Mouse (Mus musculus) liver, embryonic 14.5 days (tissue): Measurements from ENCODE around the gene Scin.
"Not testable (repeated sequence)": the region's sequence is repeated elsewhere in the genome, so short reads cannot be mapped to it uniquely, and the experiment has no call there.

ENCODE experiments used
- CTCF ChIP-seq: IDR thresholded peaks from 2 replicates; pipeline ENCODE4 v1.5.1; 2016; ENCODE audit warnings: antibody characterized with exemption, low read depth, control low read depth
- EP300 ChIP-seq: IDR thresholded peaks from 2 replicates; pipeline ENCODE4 v1.6.1; 2016; ENCODE audit warnings: antibody characterized with exemption, low read depth

DNA sequence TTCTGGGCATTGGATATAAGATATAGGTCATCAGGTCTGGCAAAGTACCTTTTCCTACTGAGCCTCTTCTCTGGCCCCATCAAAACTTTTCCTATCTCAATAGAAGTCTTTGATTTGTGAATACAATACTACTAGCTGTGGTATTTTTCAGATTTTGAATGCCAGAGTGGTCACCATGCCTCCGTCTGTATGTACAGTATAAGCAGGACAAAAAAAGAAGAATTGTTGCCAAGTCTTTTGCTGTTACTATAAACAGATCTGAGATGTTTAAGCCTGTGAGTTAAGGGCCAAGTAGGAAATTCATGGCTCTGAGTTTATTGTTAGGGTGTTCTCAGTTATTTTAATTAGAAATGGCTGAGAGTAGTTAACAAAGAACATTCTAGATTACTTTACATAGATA, 41.1 kb upstream of the Scin start:
- TF ChIP-seq CTCF, EP300: not testable (repeated sequence)
